Mouse (Mus musculus): Measurements from ENCODE around the gene Csrp2. TPM values are rescaled to one million over a fixed set of nuclear protein-coding genes. Genes with fewer than 3 reads are reported as not detected.

Gene Csrp2
- polyA plus RNA-seq, 2 experiments = 13.7 to 15.1 TPM

DNA sequence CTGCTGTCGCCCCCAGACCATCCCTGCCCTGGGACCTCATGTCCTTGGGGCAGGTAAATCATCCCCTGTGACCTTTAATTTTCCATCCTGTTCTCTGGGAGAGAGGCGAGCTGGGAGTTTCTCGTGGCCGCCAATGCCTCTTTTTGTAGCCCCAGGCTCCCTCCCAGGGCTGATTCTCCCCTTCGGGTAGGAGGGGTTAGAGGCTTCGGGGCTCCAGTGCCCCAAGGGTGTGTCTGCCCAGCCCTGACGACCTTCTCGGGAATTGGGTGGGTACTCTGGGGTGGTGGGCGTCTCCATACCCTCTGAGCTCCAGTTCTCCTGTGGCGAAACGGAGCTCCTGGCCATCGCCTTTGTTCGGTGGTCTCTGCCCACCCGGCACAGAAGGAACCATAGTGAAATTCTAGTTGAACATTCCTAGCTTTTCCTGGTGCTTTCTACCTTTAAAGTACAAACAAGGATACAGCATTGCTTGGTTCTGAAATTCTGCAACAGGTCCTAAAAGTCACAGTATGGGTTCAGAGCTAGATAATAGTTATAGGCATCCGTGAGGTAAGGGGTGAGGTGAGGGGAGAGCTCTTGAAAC lies 870 bp downstream of the Csrp2 start:
- peak overlapping the region; percentile 51 to 75 for H3K4me3 ChIP-seq (ENCODE audit: insufficient read depth in 1 of 2, low read depth in 2 of 2, low read length in 2 of 2)
- no peak overlapping the region for H3K27ac ChIP-seq
- peak overlapping the region; percentile 5 for H3K9ac ChIP-seq (replicated peaks)
- H3K4me2 ChIP-seq (ENCODE audit: low read depth) = peak overlapping the region; percentile 72
- 2% methylated on average over 15 of the region's 15 CpGs for WGBS (ENCODE audit: insufficient replicate concordance)
- DNase-seq (ENCODE audit: low read depth in 3 of 3, low spot score in 3 of 3) = no peak
- peaks cover 13% of the 10 kb centered on the region for H3K27me3 ChIP-seq (ENCODE audit: control insufficient read depth, insufficient read depth, low read length)
- H3K4me1 ChIP-seq (replicated peaks; ENCODE audit: control insufficient read depth in 2 of 2, insufficient read depth in 2 of 2, low read length in 1 of 2) = peaks cover 2 to 12% of the 10 kb centered on the region in 2 experiments; a peak in 3 of 4 replicates
- peak; percentile 43; the same call in 1 of the 2 replicates for ATAC-seq (ENCODE audit: insufficient read depth)
- no peak for TF ChIP-seq EP300 (IDR thresholded peaks at IDR 0.05; ENCODE audit: low read depth)
- H3K36me3 ChIP-seq (replicated peaks; ENCODE audit: control insufficient read depth, insufficient read depth, low read depth) = no peaks in the 10 kb centered on the region
- no peaks in the 10 kb centered on the region for H3K9me3 ChIP-seq (ENCODE audit: control insufficient read depth, low read length)

DNA sequence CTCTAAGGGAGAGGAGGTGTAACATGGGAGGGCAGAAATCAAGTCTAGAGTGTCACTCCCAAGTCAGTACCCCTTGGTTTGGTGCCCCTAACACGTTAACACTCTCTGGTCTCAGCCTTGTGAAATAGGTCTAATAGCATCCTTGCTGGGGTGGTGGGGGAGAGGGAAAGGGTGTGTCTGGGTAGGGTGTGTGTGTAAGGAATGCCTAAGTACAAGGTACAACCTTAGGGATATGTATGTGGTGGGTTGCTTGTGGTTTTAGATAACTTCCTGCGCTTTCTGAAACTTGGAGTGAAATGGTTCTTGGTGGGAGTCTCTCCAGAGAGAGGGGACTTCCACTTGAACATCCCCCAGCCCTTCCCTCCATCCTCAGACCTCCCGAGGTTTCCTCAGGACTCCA lies 2.3 kb downstream of the Csrp2 start:
- no peaks in the 10 kb centered on the region for H3K36me3 ChIP-seq (replicated peaks; ENCODE audit: control insufficient read depth, insufficient read depth, low read depth)
- H3K4me1 ChIP-seq (replicated peaks; ENCODE audit: control insufficient read depth in 2 of 2, insufficient read depth in 2 of 2, low read length in 1 of 2) = peaks cover 2 to 13% of the 10 kb centered on the region in 2 experiments; a peak in 3 of 4 replicates
- peaks cover 13% of the 10 kb centered on the region for H3K27me3 ChIP-seq (ENCODE audit: control insufficient read depth, insufficient read depth, low read length)
- H3K27ac ChIP-seq = no peak overlapping the region
- TF ChIP-seq EP300 (IDR thresholded peaks at IDR 0.05; ENCODE audit: low read depth) = no peak
- TF ChIP-seq CTCF (IDR thresholded peaks at IDR 0.05; ENCODE audit: low read depth) = no peak
- DNase-seq (ENCODE audit: low read depth in 3 of 3, low spot score in 3 of 3) (no peak), ATAC-seq (ENCODE audit: insufficient read depth) (no peak)
- H3K4me3 ChIP-seq (ENCODE audit: insufficient read depth in 1 of 2, low read depth in 2 of 2, low read length in 2 of 2) = no peak overlapping the region
- H3K9ac ChIP-seq (replicated peaks) = no peak overlapping the region
- no peak overlapping the region for H3K4me2 ChIP-seq (ENCODE audit: low read depth)
- H3K9me3 ChIP-seq (ENCODE audit: control insufficient read depth, low read length) = no peaks in the 10 kb centered on the region
- 42% methylated on average over 3 of the region's 3 CpGs for WGBS (ENCODE audit: insufficient replicate concordance)

GRCm38 (mm10) chr10:110922612-110923011 lies 3.0 kb downstream of the Csrp2 start:
- Histone ChIP-seq H3K4me2 (ENCODE audit: low read depth) (no peak overlapping the region), H3K4me1 (replicated peaks; ENCODE audit: control insufficient read depth in 2 of 2, insufficient read depth in 2 of 2, low read length in 1 of 2) (peaks cover 2 to 13% of the 10 kb centered on the region in 2 experiments; a peak in 3 of 4 replicates), H3K4me3 (ENCODE audit: insufficient read depth in 1 of 2, low read depth in 2 of 2, low read length in 2 of 2) (no peak overlapping the region), H3K9ac (replicated peaks) (no peak overlapping the region), H3K27ac (no peak overlapping the region), H3K9me3 (ENCODE audit: control insufficient read depth, low read length) (no peaks in the 10 kb centered on the region), H3K27me3 (ENCODE audit: control insufficient read depth, insufficient read depth, low read length) (peaks cover 13% of the 10 kb centered on the region), H3K36me3 (replicated peaks; ENCODE audit: control insufficient read depth, insufficient read depth, low read depth) (no peaks in the 10 kb centered on the region)
- no peak for TF ChIP-seq CTCF (IDR thresholded peaks at IDR 0.05; ENCODE audit: low read depth)
- TF ChIP-seq EP300 (IDR thresholded peaks at IDR 0.05; ENCODE audit: low read depth) = no peak
- no peak for ATAC-seq (ENCODE audit: insufficient read depth)
- WGBS (ENCODE audit: insufficient replicate concordance) = 62% methylated on average over 9 of the region's 9 CpGs
- no peak for DNase-seq (ENCODE audit: low read depth in 3 of 3, low spot score in 3 of 3)

DNA sequence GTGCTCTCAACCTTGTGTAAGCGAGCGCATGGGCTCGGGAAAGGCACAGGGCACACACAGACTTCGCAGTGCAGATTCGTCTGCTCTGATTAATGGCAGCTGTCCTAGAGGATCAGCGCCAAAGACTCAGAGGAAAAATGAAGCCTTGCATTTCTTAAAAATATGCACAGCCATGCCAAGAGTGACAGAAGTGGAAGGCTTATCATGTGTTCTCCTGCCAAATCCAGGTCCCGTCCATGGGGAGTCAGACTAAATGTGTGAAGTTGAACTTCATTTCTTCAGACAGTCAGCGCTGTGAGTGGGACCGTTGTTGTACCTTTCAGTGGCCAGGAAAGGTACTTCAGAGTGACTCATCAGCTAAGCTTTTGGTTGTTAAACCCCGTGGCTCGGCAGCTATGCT lies 7.9 kb downstream of the Csrp2 start:
- Histone ChIP-seq H3K36me3 (replicated peaks; ENCODE audit: control insufficient read depth, insufficient read depth, low read depth) (no peaks in the 10 kb centered on the region), H3K4me3 (ENCODE audit: insufficient read depth in 1 of 2, low read depth in 2 of 2, low read length in 2 of 2) (no peak overlapping the region), H3K27ac (no peak overlapping the region), H3K27me3 (ENCODE audit: control insufficient read depth, insufficient read depth, low read length) (no peaks in the 10 kb centered on the region), H3K4me2 (ENCODE audit: low read depth) (no peak overlapping the region), H3K9me3 (ENCODE audit: control insufficient read depth, low read length) (no peaks in the 10 kb centered on the region), H3K9ac (replicated peaks) (no peak overlapping the region), H3K4me1 (replicated peaks; ENCODE audit: control insufficient read depth in 2 of 2, insufficient read depth in 2 of 2, low read length in 1 of 2) (peaks cover 0 to 4% of the 10 kb centered on the region in 2 experiments; a peak in 2 of 4 replicates)
- 62% methylated on average over 11 of the region's 11 CpGs for WGBS (ENCODE audit: insufficient replicate concordance)
- TF ChIP-seq CTCF (IDR thresholded peaks at IDR 0.05; ENCODE audit: low read depth) (no peak), EP300 (IDR thresholded peaks at IDR 0.05; ENCODE audit: low read depth) (no peak)
- no peak for DNase-seq (ENCODE audit: low read depth in 3 of 3, low spot score in 3 of 3)
- ATAC-seq (ENCODE audit: insufficient read depth) = no peak

DNA sequence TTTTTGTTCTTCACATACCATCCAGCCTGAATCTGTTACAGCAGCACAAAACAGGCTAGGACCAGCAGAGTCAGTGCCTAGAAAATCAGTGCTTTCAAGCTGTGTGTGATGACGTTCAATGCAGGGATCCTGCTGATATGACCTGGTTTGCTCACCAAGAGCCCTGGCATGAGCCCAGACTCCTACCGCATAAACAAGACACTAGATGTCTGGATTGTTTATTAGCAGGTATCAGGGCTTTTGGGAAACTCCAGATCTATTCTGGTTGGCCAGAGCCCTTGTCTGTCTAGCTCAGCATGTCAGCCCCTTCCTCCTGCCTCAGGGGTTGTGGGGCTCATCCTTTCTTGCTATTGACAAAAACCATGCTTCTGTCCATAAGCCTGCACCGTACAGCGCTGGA lies 10.2 kb downstream of the Csrp2 start:
- 67% methylated on average over 4 of the region's 4 CpGs for WGBS (ENCODE audit: insufficient replicate concordance)

More for the DNA sequence above, 10.2 kb downstream of the Csrp2 start:
- Histone ChIP-seq H3K9me3 (ENCODE audit: control insufficient read depth, low read length) (no peaks in the 10 kb centered on the region), H3K4me1 (replicated peaks; ENCODE audit: control insufficient read depth in 2 of 2, insufficient read depth in 2 of 2, low read length in 1 of 2) (peaks cover 0 to 4% of the 10 kb centered on the region in 2 experiments; a peak in 2 of 4 replicates), H3K4me3 (ENCODE audit: insufficient read depth in 1 of 2, low read depth in 2 of 2, low read length in 2 of 2) (no peak overlapping the region), H3K36me3 (replicated peaks; ENCODE audit: control insufficient read depth, insufficient read depth, low read depth) (no peaks in the 10 kb centered on the region), H3K9ac (replicated peaks) (no peak overlapping the region), H3K27ac (no peak overlapping the region), H3K27me3 (ENCODE audit: control insufficient read depth, insufficient read depth, low read length) (no peaks in the 10 kb centered on the region), H3K4me2 (ENCODE audit: low read depth) (no peak overlapping the region)
- TF ChIP-seq CTCF (IDR thresholded peaks at IDR 0.05; ENCODE audit: low read depth) = no peak
- no peak for TF ChIP-seq EP300 (IDR thresholded peaks at IDR 0.05; ENCODE audit: low read depth)
- no peak for DNase-seq (ENCODE audit: low read depth in 3 of 3, low spot score in 3 of 3)
- ATAC-seq (ENCODE audit: insufficient read depth) = no peak
